Mouse (Mus musculus) adrenal gland, postnatal 25 days (tissue): ENCODE results near the gene Ssrp1. TPM values are rescaled to one million over a fixed set of nuclear protein-coding genes. Genes with fewer than 3 reads are reported as not detected.

Experiments
- DNase-seq: peaks from one replicate; pipeline ENCODE4 v3.0.0; 2021; ENCODE audit warnings: mixed read lengths
- total RNA-seq: library from RNA; stranded (reverse); gene quantifications from 2 replicates; pipeline ENCODE4 v1.2.3, GENCODE M21; 2021

Ssrp1 gene
- total RNA-seq, 1 experiment from 2014 or later, result 136 TPM

- DNase-seq, result no peak
Measured at GRCm38 (mm10) chr2:85036507-85037046, 457 bp upstream of the Ssrp1 start.

GRCm38 (mm10) chr2:85038336-85038735 is 1.3 kb downstream of the Ssrp1 start:
- DNase-seq, result no peak

GRCm38 (mm10) chr2:85043623-85044022 is 6.6 kb downstream of the Ssrp1 start:
- no peak for DNase-seq

GRCm38 (mm10) chr2:85046222-85046621 is 9.2 kb downstream of the Ssrp1 start:
- no peak for DNase-seq

- DNase-seq, result no peak
Measured at GRCm38 (mm10) chr2:85047081-85047480, 10.0 kb downstream of the Ssrp1 start.

- DNase-seq, result peak; percentile 98
Measured at GRCm38 (mm10) chr2:85047596-85048167, 10.6 kb downstream of the Ssrp1 start, which contains the start of gene Tnks1bp1. Tnks1bp1 (plus strand) TSS chr2:85048022.

GRCm38 (mm10) chr2:85048168-85048751 is 11.2 kb downstream of the Ssrp1 start:
- peak; percentile 61 for DNase-seq

GRCm38 (mm10) chr2:85049277-85049676 is 12.2 kb downstream of the Ssrp1 start:
- DNase-seq, result no peak

- peak; percentile 75 for DNase-seq
Measured at GRCm38 (mm10) chr2:85050001-85050634, 13.1 kb downstream of the Ssrp1 start.

GRCm38 (mm10) chr2:85050746-85051145 is 13.7 kb downstream of the Ssrp1 start:
- peak; percentile 56 for DNase-seq

GRCm38 (mm10) chr2:85053192-85053816 is 16.3 kb downstream of the Ssrp1 start:
- DNase-seq, result no peak

GRCm38 (mm10) chr2:85056711-85057110 is 19.7 kb downstream of the Ssrp1 start:
- DNase-seq, result no peak

- DNase-seq, result no peak
Measured at GRCm38 (mm10) chr2:85059677-85060076, 22.6 kb downstream of the Ssrp1 start.

GRCm38 (mm10) chr2:85060591-85061060 is 23.6 kb downstream of the Ssrp1 start:
- DNase-seq, result peak; percentile 81

GRCm38 (mm10) chr2:85061107-85061541 is 24.1 kb downstream of the Ssrp1 start:
- peak; percentile 60 for DNase-seq

GRCm38 (mm10) chr2:85065141-85065875 is 28.3 kb downstream of the Ssrp1 start:
- no peak for DNase-seq

- no peak for DNase-seq
Measured at GRCm38 (mm10) chr2:85066937-85067336, 29.9 kb downstream of the Ssrp1 start.

GRCm38 (mm10) chr2:85067903-85068625 is 31.0 kb downstream of the Ssrp1 start:
- no peak for DNase-seq

GRCm38 (mm10) chr2:85068626-85069025 is 31.6 kb downstream of the Ssrp1 start:
- no peak for DNase-seq

GRCm38 (mm10) chr2:85070086-85070485 is 33.1 kb downstream of the Ssrp1 start:
- no peak for DNase-seq

- no peak for DNase-seq
Measured at GRCm38 (mm10) chr2:85071921-85072320, 34.9 kb downstream of the Ssrp1 start.
